Mouse (Mus musculus) right cerebral cortex, postnatal 36 days (tissue): Measurements from ENCODE around the gene Trh.

Source experiments
- DNase-seq, 2 experiments: peaks; one replicate each; pipeline ENCODE4 v3.0.0; 2022; ENCODE audit warnings: low spot score in 2 of 2, mixed read lengths in 1 of 2

Trh gene

DNA sequence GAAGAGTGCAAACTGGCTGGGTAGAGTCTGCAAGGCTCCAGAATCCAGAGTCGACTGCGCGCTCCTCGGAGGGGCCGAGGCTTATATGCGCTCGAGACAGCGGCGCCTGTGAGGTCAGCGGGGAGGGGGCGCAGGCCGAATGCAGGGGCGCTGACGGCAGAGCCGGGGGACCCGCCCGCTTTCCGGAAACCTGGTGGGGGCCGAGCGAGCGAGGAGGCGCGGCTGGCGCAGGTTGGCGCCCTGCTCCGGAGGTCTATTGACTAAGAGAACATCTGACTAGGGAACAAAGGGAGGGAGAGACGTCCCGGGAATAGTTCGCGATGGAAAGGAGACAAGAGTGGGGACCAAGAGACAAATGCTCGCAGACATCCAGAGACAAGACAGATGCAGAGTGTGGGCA lies at the start of gene Trh:
TSS of gene Trh (minus strand) at position 60 of the 400 bp plus-strand sequence.
- no peak for DNase-seq

DNA sequence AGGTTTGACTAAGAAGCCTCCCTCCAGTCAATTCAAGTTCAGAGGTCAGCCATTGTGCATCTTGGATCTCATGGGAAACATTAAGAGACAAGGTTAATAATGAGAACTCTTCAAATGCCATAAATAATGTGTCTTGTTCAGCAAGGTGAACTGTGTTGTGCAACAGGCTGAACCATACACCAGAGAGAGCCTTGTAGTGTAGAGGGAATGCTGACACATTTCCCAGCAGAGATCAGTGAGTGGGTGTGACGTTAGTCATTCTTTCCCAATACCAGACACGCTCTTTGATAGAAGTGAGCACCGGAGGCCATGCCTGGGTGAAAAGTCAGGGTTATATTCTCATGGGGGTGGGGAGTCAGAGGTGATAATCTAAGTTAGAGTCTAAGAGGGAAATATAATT lies 46.4 kb upstream of the Trh start:
- DNase-seq = no peak

DNA sequence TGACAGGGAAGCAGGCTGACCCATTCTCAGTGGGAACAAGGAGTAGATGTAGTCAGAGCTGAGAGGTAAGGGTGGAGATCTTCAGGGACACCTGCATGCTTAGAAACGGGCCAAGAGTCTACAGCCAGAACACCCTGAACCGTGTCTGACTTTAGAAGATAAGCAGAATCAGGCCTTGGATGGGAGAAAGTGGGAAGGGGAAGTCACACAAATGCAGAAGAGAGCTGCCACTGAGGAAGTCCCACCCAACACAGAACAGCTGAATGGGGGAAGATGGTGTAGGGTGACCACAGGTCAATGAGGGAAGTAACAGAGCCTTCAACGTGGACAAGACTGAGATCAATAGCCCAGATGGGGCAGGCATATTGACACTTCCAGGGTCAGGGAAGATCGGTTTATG lies 42.4 kb upstream of the Trh start:
- DNase-seq = no peak

DNA sequence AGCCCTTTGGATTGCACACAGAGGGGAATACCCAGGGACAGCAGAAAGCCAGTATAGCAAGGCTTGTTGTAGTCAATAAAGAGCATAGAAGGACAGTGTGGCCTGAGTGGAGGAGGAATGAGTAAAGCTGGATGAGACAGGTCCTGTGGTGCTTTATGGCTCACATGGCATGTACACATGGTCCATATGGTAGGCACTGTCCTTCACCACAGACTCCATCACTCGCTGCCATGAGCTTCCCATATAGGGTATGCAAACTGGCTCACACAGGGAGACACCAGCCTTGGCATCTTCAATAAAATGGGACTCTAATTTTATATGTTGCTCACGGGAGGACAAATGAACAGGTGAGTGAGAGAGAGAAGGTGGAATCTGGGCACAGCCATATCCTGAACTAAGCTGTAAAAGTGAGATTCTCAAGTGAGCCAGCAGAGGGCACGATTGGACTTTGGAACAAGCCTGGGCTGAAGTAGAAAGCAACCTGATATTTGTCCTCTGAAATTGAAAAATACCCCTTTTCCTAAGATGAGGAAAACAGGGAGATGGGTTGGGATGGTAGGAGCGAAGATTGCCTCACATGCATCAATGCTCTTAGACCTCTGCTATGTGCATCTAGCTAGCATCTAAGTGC lies 41.9 kb upstream of the Trh start:
- peak; percentile 30 to 35 for DNase-seq

DNA sequence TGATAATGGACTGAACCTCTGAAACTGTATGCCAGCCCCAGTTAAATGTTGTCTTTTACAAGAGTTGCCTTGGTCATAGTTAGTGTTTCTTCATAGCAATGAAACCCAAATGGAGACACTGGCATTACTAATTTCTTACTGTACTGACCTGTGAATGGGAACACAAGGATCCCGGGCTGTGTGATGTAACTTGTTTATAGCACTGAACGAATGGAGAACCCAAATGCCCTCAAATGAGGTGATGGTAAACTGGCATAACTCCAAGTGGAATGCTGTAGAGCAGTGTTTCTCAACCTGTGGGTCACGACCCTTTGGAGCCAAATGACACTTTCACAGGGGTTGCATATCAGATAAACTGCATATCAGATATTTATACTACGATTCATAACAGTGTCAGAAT lies 41.1 kb upstream of the Trh start:
- DNase-seq = no peak

DNA sequence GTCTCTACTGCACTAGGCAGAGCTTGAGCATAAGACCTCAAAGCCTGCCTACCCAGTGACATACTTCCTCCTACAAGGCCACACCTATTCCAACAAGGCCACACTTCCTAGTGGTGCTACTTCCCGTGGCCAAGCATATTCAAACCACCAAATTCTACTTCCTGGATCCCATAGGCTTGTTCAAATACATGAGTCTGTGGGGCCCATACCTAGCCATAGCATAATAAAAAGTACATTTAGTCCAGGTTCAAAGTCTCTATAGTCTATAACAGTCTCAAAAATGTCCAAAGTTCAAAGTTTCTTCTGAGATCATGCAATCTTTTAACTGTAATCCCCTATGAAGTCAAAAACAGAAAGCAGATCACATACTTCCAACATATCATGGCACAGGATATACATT lies 32.7 kb upstream of the Trh start:
- DNase-seq = no peak

DNA sequence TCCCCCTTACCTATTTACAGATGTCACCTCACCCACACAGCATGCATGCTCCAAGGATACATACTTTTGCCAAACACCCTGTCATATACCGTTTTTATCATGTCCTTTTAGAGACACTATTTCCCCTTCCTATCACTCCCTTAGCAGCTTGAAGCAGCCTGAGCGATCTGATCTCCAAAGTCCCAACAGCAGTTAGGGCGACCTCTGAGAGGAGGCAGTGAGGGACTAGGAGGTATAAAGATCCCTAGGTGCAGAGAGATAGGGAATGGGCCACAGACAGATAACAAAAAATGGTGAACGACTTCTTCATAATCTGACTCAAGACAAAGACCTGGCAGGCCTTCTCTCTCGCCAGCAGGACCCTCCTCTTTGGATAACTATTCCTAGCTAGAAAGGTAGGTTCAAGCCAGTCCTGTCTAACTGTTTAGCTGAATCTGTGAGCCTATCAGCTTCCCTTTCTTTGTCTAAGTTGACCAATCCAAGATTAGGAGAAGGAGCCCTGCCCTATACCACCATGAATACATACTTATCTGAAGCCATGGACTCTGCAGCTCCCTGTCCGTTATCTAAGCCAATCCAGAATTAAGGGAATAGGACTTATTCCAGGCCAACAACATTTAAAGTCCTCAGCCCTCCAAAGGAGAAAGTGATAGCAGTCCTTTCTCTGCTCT lies 29.3 kb upstream of the Trh start:
- no peak for DNase-seq

DNA sequence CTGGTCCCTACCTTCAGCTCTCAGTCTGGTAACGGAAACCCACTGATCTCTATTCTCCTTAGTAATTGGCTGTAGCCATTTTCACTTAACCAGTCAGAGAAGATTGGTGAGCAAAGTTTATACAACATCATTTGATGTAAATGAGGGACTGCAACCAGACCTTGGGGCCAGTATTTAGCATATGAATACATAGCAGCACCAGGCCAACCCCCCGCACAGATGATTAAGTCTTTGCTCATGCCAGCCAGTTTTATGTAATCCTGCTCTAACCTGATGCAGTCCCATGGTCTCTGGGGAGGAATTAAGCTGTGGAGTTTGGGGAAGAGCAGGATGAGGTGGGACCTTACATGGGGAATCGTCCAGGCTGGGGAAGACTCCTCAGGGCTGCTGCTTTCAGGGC lies 28.2 kb upstream of the Trh start:
- no peak for DNase-seq

DNA sequence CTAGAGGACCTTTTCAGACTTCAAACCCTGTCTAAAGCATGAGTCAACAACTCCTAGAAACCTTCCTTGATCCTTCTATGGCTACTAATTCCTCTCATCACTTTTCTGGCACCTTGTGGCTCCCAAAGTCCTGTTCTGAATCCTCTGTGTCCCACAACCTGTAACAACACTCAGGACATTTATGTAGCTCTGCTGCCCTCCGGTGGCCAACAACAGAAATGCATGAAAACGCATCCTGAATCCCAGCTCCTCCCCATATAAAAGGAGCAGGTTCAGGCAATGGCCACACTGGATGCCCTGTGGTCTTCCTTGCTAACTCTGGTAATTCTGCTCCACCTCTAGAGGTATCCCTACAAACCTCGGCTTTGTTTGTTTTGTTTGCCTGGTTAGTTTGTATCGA lies 24.6 kb upstream of the Trh start:
- DNase-seq = peak; percentile 37 to 57

DNA sequence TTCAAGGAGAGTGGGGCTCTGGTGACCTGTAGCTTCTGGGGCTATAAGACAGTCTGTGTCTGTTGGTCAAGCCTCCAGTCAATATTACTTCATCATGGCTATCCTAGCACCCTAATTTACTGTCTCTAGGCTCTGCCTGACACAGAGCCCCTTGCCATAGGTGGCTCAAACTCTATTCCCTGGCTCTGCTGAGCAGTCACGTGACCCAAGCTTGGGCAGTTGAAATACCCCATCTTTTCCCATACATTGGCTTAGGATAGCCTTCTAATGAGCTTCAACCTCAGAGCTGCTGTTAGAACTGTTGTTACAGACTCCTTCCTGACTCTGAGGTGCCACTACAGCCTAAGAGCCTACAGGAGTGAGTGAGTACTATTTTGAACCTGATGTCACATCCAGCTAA lies 23.6 kb upstream of the Trh start:
- DNase-seq = no peak

DNA sequence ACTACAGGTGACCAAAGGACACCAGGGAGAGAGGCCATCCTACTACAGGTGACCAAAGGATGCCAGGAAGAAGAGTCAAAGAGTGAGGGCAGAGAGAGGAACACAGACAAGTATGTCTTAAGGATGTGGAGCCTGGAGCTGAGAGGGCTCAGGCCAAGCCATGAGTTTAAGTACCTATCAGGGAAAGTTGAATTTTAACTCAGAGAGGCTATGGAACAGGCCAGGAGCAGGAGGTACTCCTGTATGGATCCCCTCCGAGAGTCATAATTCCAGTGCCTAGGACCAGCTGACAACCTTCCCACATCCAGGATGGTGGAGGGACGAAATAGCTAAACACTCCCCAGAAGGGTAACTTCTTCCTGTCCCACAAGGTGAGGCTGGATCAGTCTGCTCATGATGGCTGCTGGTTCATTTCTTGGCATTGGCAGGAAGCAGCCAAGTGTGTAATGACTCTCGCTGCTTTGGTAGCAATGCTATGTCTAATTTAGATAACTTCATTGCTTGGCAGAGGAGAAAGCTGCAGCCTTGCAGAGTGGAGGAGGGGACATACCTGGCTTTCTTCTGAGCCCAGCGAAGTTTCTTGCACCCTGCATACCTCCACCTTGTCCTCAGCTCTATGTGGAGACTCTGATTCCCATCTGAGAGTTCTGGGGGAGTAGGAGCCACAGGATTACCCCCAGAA lies 16.9 kb upstream of the Trh start:
- DNase-seq = no peak

DNA sequence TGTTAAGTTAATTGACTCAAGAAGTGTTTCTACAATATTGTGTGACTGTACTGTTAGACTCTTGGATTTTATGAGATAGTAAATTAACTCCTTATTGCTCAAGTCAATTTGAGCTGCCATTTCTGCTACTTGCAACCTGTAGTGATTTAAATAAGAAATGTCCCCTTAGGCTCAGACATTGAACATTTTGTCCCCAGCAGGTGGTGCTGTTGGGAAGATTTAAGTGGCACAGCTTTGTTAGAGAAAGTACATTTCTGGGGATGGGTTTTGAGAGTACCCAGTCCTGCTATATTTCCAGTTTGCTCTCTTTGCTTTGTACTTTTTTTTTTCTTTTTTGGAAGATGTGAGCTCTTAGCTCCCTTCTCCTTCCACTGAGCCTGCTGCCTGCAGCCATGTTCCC lies 10.9 kb upstream of the Trh start:
- DNase-seq = no peak

DNA sequence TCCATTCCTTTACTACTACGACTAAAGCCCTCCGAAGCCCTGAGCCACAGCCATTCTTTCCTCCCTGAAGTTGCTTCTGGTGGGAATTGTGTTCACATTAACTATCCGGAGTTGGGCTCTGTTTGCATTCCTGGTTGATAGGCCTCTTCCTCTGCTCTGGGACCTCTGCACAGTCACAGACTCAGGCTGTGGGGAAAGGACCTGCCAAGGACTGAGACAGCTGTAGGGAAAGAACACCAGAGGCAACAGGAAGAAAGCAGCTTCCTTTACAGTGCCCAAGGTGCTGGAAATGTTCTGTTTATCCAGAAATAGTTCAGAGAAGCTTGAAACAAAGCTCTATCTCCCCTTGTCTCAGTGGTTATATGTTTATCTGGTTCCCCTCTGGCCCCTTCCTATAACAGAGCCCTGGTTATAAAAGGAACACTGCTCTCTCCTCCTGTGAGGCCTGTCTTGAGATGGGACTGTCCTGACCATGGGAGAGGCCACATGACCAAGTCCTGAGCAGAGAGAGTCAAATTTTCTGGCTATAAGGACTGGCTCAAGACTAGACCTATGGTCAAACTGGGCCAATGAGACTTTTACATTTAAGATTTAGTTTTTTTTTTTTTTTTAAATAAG lies 8.9 kb upstream of the Trh start:
- DNase-seq = no peak

DNA sequence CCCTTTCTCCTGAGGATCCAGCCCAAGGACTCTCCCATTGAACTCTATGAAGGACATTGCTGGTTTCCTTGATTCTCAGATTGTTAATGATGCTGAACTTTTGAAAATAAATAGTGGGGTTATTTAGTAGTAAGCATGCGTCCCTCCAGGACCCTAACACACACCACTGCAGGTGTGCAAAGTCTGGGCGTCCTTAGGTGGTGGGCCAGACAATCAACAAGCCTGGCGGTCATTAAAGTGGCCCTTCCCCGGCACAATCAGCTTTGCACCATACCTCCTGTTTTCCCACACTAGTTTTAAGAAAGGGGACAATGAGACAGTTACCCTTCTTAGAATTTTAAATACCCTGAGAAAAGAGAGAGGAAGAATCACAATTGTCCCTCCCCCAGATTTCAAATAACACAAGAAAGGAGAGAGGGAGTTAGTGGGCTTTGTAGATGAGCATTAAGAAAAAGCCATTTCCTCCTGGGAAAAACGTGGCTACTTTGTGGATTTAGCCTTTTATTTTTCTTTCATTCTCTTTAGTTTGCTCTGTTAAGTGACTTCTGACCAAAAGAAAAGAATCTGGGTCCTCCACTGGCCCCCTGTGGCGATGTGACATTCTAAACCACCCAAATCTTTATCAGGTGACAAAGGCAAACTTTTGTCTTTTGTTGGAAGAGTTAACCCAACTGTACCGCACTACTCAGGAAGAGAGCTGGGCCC lies 2.9 kb upstream of the Trh start:
- DNase-seq = no peak

DNA sequence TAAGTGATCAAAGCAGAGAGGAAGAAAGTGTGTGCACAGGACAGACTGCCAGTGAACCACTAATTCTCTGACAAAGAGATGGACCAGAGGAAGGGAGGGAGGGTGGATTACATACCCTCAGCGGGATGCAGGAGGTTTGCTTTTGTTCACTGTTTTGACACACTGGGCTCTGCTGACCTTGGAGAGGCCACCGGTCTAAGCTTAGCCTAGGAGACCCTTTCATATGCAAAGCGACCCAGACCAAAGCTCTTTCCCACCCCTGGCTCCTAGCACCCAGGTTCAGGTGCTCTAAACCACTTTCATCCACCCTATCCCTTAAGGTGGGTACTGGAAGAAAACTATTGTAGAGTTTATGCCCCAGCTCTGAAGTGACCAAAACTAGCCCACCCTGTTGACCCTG lies 1.9 kb upstream of the Trh start:
- no peak for DNase-seq

DNA sequence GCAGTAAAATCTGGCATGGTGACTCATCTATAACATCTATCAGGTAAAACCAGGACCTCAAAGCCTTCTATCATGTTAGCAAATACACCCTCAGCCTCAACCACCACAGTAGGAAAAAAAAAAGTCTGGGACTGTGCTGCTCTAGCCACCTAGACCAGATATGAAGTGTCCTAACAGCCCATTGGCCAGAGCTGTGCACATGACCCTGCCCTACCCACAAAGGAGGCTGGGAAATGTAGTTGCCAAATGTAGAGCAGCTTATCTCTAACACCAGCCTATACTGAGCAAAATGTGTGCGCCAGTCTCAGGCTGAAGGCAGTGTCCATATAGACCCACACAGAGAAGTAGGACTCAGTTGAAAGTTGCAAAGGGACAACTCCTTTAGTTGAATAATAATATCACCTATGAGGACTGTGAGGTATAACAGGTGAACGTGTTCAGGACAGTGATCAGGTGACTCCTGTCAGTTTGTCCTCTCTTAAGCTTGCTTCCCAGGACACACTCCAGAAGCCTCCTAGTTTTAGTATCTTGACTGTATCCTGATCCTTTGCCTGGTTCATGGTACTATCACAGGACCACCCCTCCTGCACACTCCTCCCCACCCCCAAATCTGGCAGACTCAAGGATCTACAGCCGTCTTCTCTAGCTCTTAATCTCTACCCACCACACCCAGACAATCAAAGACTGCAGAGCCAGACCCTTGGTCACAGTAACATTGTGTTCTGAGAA lies 3.1 kb downstream of the Trh start:
- peak; percentile 29 to 30 for DNase-seq

DNA sequence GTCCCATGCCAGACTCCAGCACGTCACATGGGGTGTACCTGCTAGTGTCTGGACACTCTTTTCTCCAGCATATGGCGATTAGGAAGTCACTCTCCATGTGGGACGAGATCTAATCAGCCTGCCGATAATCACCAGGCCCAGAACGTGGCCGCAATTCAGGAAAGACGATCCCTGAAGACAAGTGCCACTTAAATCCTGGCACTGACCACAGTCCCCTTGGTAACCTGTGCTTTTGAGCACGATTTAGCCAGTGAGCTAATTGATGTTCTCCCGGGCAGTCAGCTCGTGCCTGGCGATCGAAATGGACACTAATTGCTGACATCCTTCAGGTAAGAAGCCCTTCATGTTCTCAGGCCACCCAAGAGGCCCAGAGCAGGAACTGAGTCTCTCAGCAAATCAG lies 9.4 kb downstream of the Trh start:
- DNase-seq = no peak

DNA sequence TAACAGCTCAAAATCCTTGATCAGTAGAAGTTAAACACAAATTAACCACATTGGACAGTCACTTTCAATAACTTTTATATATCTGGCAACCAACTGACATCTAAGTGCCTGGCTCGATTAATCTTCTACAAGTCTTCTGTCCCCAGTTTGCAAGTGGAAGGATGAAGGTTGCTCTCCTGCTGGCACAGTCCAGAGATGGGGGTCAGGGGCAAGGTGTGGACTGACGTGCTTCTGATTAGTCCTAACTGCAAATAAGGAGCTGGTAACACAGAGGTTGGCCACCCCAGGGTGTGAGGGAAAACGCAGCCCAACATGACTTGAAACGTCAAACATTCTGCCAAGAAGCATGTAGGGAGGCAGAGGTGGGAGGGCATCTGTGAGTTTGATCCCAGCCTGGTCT lies 12.7 kb downstream of the Trh start:
- no peak for DNase-seq

DNA sequence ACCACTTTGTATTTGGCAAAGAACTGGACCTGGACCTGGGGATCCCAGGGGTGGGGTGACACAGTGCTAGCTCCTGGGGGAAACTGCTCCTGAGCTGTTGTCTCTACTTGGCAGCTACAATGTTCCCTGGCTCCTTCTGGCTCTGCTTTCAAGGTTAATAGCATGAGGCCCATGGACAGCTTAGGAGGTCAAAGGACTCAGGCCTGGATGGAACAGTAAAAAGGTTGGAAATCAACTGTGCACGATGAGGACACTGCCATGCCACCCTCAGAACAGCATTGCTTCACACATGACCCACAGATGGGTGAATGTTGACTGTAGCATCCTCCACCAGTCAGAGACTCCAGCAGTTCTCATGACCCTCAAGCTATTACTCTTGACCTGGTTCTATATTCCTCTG lies 13.1 kb downstream of the Trh start:
- no peak for DNase-seq

DNA sequence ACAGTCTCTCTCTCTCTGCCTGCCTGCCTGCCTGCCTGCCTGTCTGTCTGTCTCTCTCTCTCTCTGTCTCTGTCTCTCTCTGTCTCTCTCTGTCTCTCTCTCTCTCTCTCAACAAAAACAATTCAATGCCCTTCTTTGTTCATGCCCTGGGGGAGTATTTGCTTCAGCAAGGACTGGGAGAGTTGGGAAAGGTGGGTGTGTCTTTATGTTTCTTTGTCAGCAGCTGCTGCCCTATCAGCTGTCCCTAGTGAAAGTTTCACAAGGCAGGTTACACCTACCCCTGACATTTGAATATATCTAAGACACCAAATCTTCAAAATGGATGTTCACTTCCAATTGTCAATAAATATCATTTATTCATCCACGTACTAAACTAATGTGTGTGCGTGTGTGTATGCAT lies 14.9 kb downstream of the Trh start:
- no peak for DNase-seq

DNA sequence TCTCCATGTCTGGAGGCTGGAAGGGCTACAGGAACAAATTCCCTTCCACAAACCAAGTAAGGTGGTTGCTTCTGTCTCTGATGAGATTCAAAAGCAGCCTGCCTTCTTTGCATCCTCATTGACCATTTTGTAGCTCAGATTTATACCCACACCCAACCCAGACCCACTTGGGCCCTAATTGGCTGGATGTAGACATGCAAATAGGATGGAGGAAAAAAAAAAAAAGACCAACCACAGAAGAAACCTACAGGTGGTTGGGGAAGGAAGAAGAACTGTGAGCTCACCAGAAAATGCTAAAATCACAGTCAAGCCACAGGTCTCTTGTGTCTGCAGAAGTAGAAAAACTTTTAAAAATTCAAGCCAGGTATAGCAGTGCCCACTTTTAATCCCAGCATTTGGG lies 15.3 kb downstream of the Trh start:
- DNase-seq = no peak

DNA sequence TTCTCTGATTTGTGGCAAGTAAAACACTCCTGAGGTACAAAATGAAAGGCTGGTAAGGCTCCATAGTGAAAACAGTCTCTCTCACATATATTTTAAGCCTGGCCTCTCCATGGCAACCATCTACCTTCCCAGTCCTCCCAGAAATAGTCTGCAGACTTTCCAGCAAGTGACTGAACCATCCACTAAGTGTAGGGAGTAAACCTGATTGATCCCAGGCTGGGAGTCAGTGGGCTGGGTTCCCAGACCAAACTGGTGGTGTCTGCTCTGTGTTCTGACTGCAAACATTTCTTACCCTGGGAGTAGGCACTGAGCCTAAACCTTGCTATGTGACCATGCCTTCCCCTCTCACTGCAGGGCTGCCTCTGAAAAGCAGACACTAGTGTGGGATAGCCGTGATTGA lies 19.5 kb downstream of the Trh start:
- peak; percentile 8 to 22 for DNase-seq
